Comparison of ENCODE assay signal across 14 mouse cellular contexts in genomic region chr10:77912605-77913004, GRCm38 (mm10). TPM values are rescaled to one million over a fixed set of nuclear protein-coding genes. Genes with fewer than 3 reads are reported as not detected.
DNase-seq lines count a peak whose midpoint lies in the region; ATAC-seq and TF ChIP-seq lines count a peak whose summit lies in the region.
"Had no signal": no experiment of that assay in that cellular context is flagged by ENCODE, and none has a peak within 500 bp of the region (broad histone marks: within the 10 kb centered on the region; RNA-seq: fewer than 3 reads in every experiment).

No protein-coding gene starts in this region.

- H3K9ac ChIP-seq in heart, embryonic 12.5 days = no peak overlapping the region
- no peak overlapping the region for H3K9ac ChIP-seq in intestine, embryonic 15.5 days
- H3K9ac ChIP-seq: limb, embryonic 12.5 days; stomach, embryonic 15.5 days had no signal

- peaks cover 17% of the 10 kb centered on the region for H3K4me1 ChIP-seq in heart, embryonic 12.5 days (replicated peaks)
- no peaks in the 10 kb centered on the region for H3K4me1 ChIP-seq in intestine, embryonic 15.5 days (replicated peaks)
- H3K4me1 ChIP-seq: limb, embryonic 12.5 days; stomach, embryonic 15.5 days had no signal

- WGBS in heart, embryonic 12.5 days = 29% methylated on average over 7 of the region's 7 CpGs
- WGBS in intestine, embryonic 15.5 days = 47% methylated on average over 7 of the region's 7 CpGs

- peak overlapping the region; percentile 10; the same call in 1 of the 2 replicates for H3K4me2 ChIP-seq in heart, embryonic 12.5 days
- no peak overlapping the region for H3K4me2 ChIP-seq in intestine, embryonic 15.5 days (replicated peaks)
- H3K4me2 ChIP-seq: limb, embryonic 12.5 days; stomach, embryonic 15.5 days had no signal

- H3K27me3 ChIP-seq in heart, embryonic 12.5 days (replicated peaks) = no peaks in the 10 kb centered on the region
- no peaks in the 10 kb centered on the region for H3K27me3 ChIP-seq in intestine, embryonic 15.5 days (replicated peaks)
- H3K27me3 ChIP-seq: limb, embryonic 12.5 days; stomach, embryonic 15.5 days had no signal

- intact Hi-C loops in gastrocnemius, adult 2 months (cut with DNase I) = no loop called here

- H3K4me3 ChIP-seq in gastrocnemius, adult 2 months = no peak overlapping the region
- no peak overlapping the region for H3K4me3 ChIP-seq in heart, embryonic 12.5 days
- no peak overlapping the region for H3K4me3 ChIP-seq in intestine, embryonic 15.5 days (replicated peaks)
- H3K4me3 ChIP-seq: limb, embryonic 12.5 days; stomach, embryonic 15.5 days had no signal

- ATAC-seq in heart, embryonic 12.5 days (ENCODE audit: insufficient number of reproducible peaks, low FRiP score) = peak; percentile 61
- ATAC-seq in intestine, embryonic 15.5 days = no peak

- peak; percentile 29 for DNase-seq in ovary, postnatal 36 days (ENCODE audit: low spot score)
- DNase-seq in ovary, postnatal 10 days (ENCODE audit: low spot score) = no peak
- DNase-seq in gastrocnemius, adult 2 months = peak; percentile 71
- DNase-seq in c-Kit-positive CD71-positive TER-119-positive erythroid progenitor cells, embryonic 14.5 days (ENCODE audit: low spot score) = no peak
- no peak for DNase-seq in neural tube, embryonic 10.5 days (ENCODE audit: extremely low spot score, low spot score)
- DNase-seq: lung, adult 18-20 months; right cerebral cortex, adult 18-20 months had no signal

- no peaks in the 10 kb centered on the region for H3K36me3 ChIP-seq in heart, embryonic 12.5 days
- H3K36me3 ChIP-seq in intestine, embryonic 15.5 days = no peaks in the 10 kb centered on the region
- H3K36me3 ChIP-seq: limb, embryonic 12.5 days; stomach, embryonic 15.5 days had no signal

- TF ChIP-seq CTCF in gastrocnemius, adult 2 months (IDR thresholded peaks at IDR 0.05) = no peak

- no peak overlapping the region for H3K27ac ChIP-seq in gastrocnemius, adult 2 months
- H3K27ac ChIP-seq in heart, embryonic 12.5 days (ENCODE audit: poor library complexity, severe bottlenecking) = peak overlapping the region; percentile 44; the same call in 1 of the 2 replicates
- no peak overlapping the region for H3K27ac ChIP-seq in intestine, embryonic 15.5 days
- H3K27ac ChIP-seq: limb, embryonic 12.5 days; stomach, embryonic 15.5 days had no signal

- no peaks in the 10 kb centered on the region for H3K9me3 ChIP-seq in heart, embryonic 12.5 days (replicated peaks)
- no peaks in the 10 kb centered on the region for H3K9me3 ChIP-seq in intestine, embryonic 15.5 days
- H3K9me3 ChIP-seq: limb, embryonic 12.5 days; stomach, embryonic 15.5 days had no signal

RNA-seq across cellular contexts. Expression of gene Lrrc3, which starts 10.3 kb away (rescaled TPM):
- under 1 TPM; 0.13 to 0.14 TPM for total RNA-seq in gastrocnemius, adult 2 months (2021)
- polyA plus RNA-seq in heart, embryonic 12.5 days (2016; fragmentation: Nextera tagmentation; extraction: Ambion mirVana) = 1.9 and 2.1 TPM in 2 replicates
- polyA plus RNA-seq in intestine, embryonic 15.5 days (2015; fragmentation: Nextera tagmentation; extraction: Ambion mirVana) = 3.9 TPM in 2 replicates

RNA-seq across cellular contexts. Expression of gene Gm3285, which starts 50.8 kb away (rescaled TPM):
- total RNA-seq in gastrocnemius, adult 2 months (2021) = not detected
- not detected in 2 replicates for polyA plus RNA-seq in heart, embryonic 12.5 days (2016; fragmentation: Nextera tagmentation; extraction: Ambion mirVana)
- polyA plus RNA-seq in intestine, embryonic 15.5 days (2015; fragmentation: Nextera tagmentation; extraction: Ambion mirVana) = not detected in 2 replicates
- total RNA-seq: common myeloid progenitor, adult 5-6 weeks had no signal
- polyA plus RNA-seq: large intestine, adult 2 months; limb, embryonic 12.5 days; neural tube, embryonic 11.5 days; stomach, embryonic 15.5 days had no signal

RNA-seq across cellular contexts. Expression of gene Trpm2, which starts 57.8 kb away (rescaled TPM):
- total RNA-seq in gastrocnemius, adult 2 months (2021) = under 1 TPM in 1 of 2 experiments, not detected in 1; 0.33 TPM
- 0.19 and 0.32 TPM in 2 replicates for polyA plus RNA-seq in heart, embryonic 12.5 days (2016; fragmentation: Nextera tagmentation; extraction: Ambion mirVana)
- 1.1 and 1.2 TPM in 2 replicates for polyA plus RNA-seq in intestine, embryonic 15.5 days (2015; fragmentation: Nextera tagmentation; extraction: Ambion mirVana)

RNA-seq across cellular contexts. Expression of gene Gm10318, which starts 59.9 kb away (rescaled TPM):
- not detected for total RNA-seq in gastrocnemius, adult 2 months (2021)
- not detected in 2 replicates for polyA plus RNA-seq in heart, embryonic 12.5 days (2016; fragmentation: Nextera tagmentation; extraction: Ambion mirVana)
- not detected in 2 replicates for polyA plus RNA-seq in intestine, embryonic 15.5 days (2015; fragmentation: Nextera tagmentation; extraction: Ambion mirVana)
- total RNA-seq: common myeloid progenitor, adult 5-6 weeks had no signal
- polyA plus RNA-seq: large intestine, adult 2 months; limb, embryonic 12.5 days; neural tube, embryonic 11.5 days; stomach, embryonic 15.5 days had no signal

Comparison
In these comparisons a context has a peak if more than half of its experiments do, and no peak if none do; other contexts are left out.
1. DNase-seq: peak in ovary, postnatal 36 days (single experiment) and gastrocnemius, adult 2 months (single experiment); none in ovary, postnatal 10 days (single experiment), c-Kit-positive CD71-positive TER-119-positive erythroid progenitor cells, embryonic 14.5 days (single experiment) and neural tube, embryonic 10.5 days (single experiment).